Mouse (Mus musculus) embryonic fibroblast, embryonic 13.5 days (primary cell): ENCODE data around the gene Parm1. TPM values are rescaled to one million over a fixed set of nuclear protein-coding genes. Genes with fewer than 3 reads are reported as not detected.

ENCODE experiments used
- H3K27ac ChIP-seq: 2 replicates; pipeline ENCODE4 v1.5.1; 2012; ENCODE audit warnings: low read length, control low read depth, inconsistent platforms; ENCODE audit not compliant: insufficient read depth
- H3K4me1 ChIP-seq: 2 replicates; pipeline ENCODE4 v1.6.1; 2011; ENCODE audit warnings: low read length; ENCODE audit not compliant: control insufficient read depth, insufficient read depth
- H3K4me3 ChIP-seq: 2 replicates; pipeline ENCODE4 v1.5.1; 2011; ENCODE audit warnings: mild to moderate bottlenecking, control low read depth, low read length; ENCODE audit not compliant: insufficient read depth
- CTCF ChIP-seq: IDR thresholded peaks from 2 replicates; pipeline ENCODE4 v1.5.1; 2011; ENCODE audit warnings: mild to moderate bottlenecking, control low read depth, low read length, moderate library complexity, borderline replicate concordance; ENCODE audit not compliant: insufficient read depth
- POLR2A ChIP-seq: IDR thresholded peaks from 2 replicates; pipeline ENCODE4 v1.6.1; 2011; ENCODE audit warnings: low read depth, mild to moderate bottlenecking, control low read depth, low read length, moderate library complexity
- polyA plus RNA-seq: library from polyadenylated mRNA; stranded (reverse); fragments of >200 nt; gene quantifications from 2 replicates; pipeline ENCODE4 v1.2.4, GENCODE M21; 2011; ENCODE audit warnings: low read depth; ENCODE audit not compliant: missing spikeins, insufficient read length

The Parm1 gene
- polyA plus RNA-seq, 1 experiment, result 7.1 TPM

DNA sequence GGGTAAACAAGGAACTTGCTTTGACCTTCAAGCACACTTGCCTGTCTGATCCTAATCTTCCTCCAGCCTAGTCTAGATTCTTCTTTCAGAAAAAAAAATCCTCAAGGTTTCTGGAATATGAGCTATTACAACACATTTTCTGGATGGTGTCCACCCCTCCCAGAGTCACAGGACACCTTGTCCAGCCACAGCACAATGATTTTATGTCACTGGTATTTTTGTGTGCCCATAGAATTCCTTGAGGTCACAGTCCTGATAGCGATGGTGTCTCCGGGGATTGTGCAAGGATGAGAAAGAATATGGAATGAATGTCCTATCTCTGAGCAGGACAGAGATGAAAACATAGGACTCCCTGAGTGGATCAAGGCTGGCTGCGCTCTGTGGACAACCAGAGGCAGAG lies 48.0 kb downstream of the Parm1 start:
- H3K4me3 ChIP-seq, result no peak overlapping the region
- no peak for TF ChIP-seq CTCF
- TF ChIP-seq POLR2A, result no peak
- H3K27ac ChIP-seq, result no peak overlapping the region
- peaks cover 2% of the 10 kb centered on the region for H3K4me1 ChIP-seq

DNA sequence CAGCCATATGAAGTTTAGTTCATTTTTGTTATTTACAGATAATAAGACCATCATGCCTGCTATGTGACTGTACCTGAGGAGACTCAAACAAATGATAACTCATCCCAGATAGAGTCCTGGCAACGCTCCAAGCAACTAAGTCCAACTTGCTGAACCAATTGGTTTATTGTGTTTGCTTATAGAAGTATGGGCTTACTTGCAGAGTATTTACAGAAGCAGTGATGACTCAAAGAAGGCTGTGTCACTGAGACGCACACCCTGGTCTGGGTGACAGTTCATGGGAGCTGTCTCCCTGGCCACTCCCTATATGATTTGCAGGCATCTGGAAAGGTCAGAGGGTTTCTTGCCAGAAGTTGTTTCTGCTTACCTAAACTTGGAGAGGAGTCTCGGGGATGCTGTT lies 49.2 kb downstream of the Parm1 start:
- Histone ChIP-seq H3K4me1 (peaks cover 2% of the 10 kb centered on the region), H3K4me3 (no peak overlapping the region), H3K27ac (no peak overlapping the region)
- TF ChIP-seq CTCF (no peak), POLR2A (no peak)

DNA sequence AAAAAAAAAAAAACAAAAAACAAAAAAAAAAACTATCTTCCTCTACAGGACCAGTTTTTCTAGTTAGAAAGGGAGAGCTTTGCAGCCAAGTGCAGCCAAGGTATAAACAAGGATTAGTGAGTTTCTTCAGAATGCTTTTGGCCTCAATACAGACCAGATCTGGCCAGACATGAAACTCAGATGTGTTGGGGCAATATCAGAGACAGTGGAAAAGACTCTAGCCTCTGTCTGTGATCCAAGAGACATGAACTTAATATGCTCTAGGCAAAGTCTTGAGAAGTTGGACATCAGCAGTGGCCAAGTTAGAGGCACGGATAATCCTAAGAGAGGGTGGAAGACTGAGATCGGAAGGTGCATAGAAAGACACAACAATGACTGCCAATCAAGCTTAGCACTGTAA lies 56.8 kb downstream of the Parm1 start:
- Histone ChIP-seq H3K27ac (no peak overlapping the region), H3K4me1 (no peaks in the 10 kb centered on the region), H3K4me3 (no peak overlapping the region)
- TF ChIP-seq POLR2A (no peak), CTCF (no peak)

DNA sequence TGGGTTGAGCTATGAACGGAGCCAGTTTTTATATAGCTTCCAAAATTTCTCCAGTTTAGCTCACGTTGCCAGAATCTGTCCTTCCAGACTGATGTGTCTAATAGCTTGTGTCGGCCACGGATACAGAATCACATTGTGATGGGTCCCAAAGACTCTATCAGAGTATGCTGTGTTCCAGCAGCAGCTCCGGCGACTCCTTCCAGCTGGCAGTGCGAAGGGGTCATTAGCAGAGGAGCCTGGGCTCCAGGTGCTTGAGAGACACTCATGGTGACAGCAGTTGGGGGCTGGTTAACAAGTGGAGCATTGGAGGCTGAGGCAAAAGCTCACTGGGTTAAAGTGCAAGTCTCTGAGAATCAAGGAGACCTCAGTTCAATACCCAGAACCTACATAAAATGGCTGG lies 61.5 kb downstream of the Parm1 start:
- TF ChIP-seq CTCF (no peak), POLR2A (no peak)
- Histone ChIP-seq H3K4me3 (no peak overlapping the region), H3K27ac (no peak overlapping the region), H3K4me1 (no peaks in the 10 kb centered on the region)

DNA sequence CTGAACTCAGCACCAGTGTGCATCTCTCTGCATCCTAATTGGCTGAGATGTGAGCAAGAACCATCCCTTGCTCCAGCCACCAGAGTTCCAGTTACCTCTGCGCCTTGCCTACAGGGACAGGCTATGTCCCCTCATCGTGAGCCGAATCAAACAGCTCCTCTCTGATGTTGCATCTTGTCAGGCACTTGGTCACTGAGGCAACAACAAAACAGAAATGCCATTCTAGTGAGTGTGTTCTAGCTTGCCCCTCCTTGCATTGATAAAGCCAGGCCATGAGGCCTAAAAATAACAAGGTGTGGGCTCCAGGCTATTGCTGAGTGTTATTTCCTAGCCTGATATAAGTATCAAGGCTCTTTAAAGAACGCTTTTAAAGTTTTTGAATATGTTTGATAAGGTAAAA lies 64.4 kb downstream of the Parm1 start:
- Histone ChIP-seq H3K27ac (no peak overlapping the region), H3K4me1 (no peaks in the 10 kb centered on the region), H3K4me3 (no peak overlapping the region)
- TF ChIP-seq CTCF, result no peak
- no peak for TF ChIP-seq POLR2A

DNA sequence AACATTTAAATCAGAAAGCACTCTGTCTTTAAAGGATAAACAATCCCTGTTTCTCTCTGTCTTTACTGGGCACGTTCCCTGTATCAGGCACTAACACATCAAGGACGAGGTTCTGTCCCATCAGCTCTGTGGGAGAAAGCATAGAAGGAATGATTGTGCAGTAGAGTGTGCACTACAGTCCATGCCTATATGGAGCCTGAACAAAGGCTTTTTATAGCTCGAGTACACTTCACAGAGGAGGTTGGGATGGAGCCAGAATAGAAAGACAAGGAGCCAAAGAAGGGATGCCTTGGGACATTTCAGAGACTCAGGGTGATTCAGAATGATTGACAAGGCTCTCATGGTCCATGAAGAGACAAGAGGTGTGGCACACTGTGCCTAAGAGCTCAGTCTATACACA lies 68.8 kb downstream of the Parm1 start:
- Histone ChIP-seq H3K27ac (no peak overlapping the region), H3K4me1 (no peaks in the 10 kb centered on the region), H3K4me3 (no peak overlapping the region)
- TF ChIP-seq CTCF (no peak), POLR2A (no peak)

DNA sequence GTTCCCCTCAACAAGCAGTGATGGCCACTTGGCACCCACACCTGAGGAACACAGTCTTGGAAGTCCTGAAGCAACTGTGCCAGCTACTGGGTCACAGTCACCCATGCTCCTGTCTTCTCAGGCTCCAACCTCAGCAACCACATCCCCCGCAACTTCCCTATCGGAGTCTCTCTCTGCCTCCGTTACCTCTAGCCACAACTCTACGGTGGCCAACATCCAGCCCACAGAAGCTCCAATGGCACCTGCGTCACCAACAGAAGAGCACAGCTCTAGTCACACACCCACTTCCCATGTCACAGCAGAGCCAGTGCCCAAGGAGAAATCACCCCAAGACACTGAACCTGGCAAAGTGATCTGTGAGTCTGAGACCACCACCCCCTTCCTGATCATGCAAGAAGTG lies 76.7 kb downstream of the Parm1 start:
- Histone ChIP-seq H3K27ac (no peak overlapping the region), H3K4me3 (no peak overlapping the region), H3K4me1 (no peaks in the 10 kb centered on the region)
- TF ChIP-seq POLR2A (no peak), CTCF (no peak)

DNA sequence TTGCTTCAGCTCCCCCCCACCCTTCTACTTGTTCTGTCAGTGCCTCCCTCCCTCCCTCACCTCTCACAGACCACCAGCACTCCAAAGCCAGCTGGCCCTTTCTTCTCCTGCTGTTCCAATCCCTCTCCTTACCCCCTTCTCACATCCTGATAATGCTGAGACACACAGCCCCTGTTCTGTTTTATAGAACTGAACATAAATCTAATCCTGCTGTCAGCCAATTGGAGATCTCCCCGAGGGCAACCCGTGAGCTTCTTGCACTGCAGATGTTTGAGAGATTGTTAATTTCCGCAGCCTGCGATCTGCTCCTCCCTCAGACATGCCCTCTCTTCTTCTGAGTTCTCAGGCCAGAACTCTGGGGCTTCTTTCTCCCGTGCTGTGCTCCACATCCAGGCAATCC lies 79.8 kb downstream of the Parm1 start:
- TF ChIP-seq CTCF (no peak), POLR2A (no peak)
- Histone ChIP-seq H3K4me1 (no peaks in the 10 kb centered on the region), H3K4me3 (no peak overlapping the region), H3K27ac (no peak overlapping the region)

DNA sequence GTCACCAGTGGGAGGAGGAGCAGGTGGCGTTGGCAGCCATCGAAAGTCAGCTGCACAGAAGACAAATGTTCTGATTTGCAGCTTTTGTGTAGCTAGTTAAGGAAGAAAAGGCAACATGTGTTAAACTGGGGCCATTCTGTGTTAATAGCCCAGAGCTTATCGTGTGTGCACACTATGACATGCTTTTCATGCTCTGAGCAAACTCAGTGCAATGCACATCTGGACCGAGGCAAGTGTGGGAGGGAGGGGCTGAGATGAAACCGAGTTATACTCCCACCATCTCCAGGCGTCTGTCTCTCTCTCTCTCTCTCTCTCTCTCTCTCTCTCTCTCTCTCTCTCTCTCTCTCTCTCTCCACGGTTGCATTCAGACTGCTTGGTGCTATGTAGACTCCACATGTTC lies 82.4 kb downstream of the Parm1 start:
- Histone ChIP-seq H3K4me3 (no peak overlapping the region), H3K4me1 (no peaks in the 10 kb centered on the region; the same call in 1 of the 2 replicates), H3K27ac (no peak overlapping the region)
- TF ChIP-seq CTCF (no peak), POLR2A (no peak)

DNA sequence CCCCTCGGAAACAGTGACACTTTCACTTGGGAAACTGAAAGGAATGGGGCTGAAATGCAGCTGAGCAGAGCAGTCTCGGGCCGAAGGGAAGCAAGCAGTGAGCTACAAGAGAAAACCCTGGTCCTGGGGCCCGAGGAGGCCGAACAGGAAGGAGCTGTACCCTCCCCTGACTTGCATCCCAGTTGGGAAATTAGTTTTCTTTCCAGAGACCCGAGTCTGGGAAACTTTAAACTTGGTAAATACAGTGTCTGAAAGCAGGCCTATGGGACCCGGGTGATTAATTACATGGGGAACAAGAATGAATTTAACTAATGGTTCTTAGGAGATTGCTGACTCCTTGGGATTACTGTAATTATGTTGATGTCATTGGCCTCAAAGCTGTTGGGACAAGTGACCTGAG lies 85.9 kb downstream of the Parm1 start:
- Histone ChIP-seq H3K27ac (no peak overlapping the region), H3K4me3 (no peak overlapping the region), H3K4me1 (no peaks in the 10 kb centered on the region; the same call in 1 of the 2 replicates)
- no peak for TF ChIP-seq CTCF
- no peak for TF ChIP-seq POLR2A

DNA sequence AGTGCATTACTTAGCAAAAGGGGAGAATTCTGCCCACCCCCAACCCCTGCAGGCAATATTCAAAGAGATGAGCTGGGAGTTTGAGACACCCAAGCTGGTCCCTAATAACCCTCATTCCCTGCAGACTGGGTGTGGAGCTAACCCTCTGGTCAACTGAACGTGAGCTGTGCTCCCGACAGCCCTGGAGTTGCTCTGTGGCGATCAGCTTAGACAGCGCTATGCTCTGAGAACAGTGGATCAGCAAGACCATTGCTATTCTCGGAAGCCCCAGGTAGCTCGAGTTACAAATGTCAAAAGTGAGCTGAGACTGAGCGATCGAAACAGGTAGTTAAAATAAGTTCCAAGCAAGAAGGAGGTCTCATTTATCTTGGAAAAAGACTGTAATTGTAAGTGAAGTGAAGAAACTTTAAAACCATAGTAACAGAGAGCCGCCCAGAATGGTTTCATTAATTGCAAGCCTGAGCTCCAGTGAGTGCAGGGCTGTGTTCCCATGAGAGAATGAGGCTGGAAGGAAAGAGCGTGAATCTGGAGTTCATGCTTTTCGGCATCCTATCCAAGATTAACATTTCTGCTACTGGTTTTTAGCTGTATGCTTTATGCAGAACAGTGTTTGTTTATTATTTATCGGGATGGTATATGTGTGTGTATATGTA lies 86.5 kb downstream of the Parm1 start:
- TF ChIP-seq CTCF (no peak), POLR2A (no peak)
- no peak overlapping the region for H3K27ac ChIP-seq
- no peak overlapping the region for H3K4me3 ChIP-seq
- H3K4me1 ChIP-seq, result no peaks in the 10 kb centered on the region; the same call in 1 of the 2 replicates
